Mouse (Mus musculus) embryonic facial prominence, embryonic 13.5 days (tissue): Measurements from ENCODE around the gene Ovol3. TPM values are rescaled to one million over a fixed set of nuclear protein-coding genes. Genes with fewer than 3 reads are reported as not detected.
A peak's percentile ranks its signal among the peaks of the same experiment; 100 is the strongest.

Source experiments
- ATAC-seq: fragments of 200-750 bp; cut with Nextera tagmentation; 2 replicates; pipeline ENCODE4 v1.8.0; 2017; ENCODE audit warnings: low read depth; ENCODE audit not compliant: insufficient number of reproducible peaks, insufficient read depth, low FRiP score, low TSS enrichment
- H3K27ac ChIP-seq: fragments of 300-500 bp; sonication (generic); 2 replicates; pipeline ENCODE4 v1.5.1; 2015; ENCODE audit warnings: moderate library complexity, mild to moderate bottlenecking, inconsistent platforms
- H3K27me3 ChIP-seq: fragments of 300-500 bp; sonication (generic); 2 replicates; pipeline ENCODE4 v1.6.1; 2015; ENCODE audit warnings: mild to moderate bottlenecking, inconsistent platforms
- H3K36me3 ChIP-seq: fragments of 300-500 bp; sonication (generic); 2 replicates; pipeline ENCODE4 v1.6.1; 2015; ENCODE audit warnings: mild to moderate bottlenecking, inconsistent platforms
- H3K4me1 ChIP-seq: fragments of 300-500 bp; sonication (generic); 2 replicates; pipeline ENCODE4 v1.6.1; 2015; ENCODE audit warnings: inconsistent platforms
- H3K4me2 ChIP-seq: fragments of 300-500 bp; sonication (generic); 2 replicates; pipeline ENCODE4 v1.6.1; 2015; ENCODE audit warnings: moderate library complexity, mild to moderate bottlenecking, inconsistent platforms
- H3K4me3 ChIP-seq: fragments of 300-500 bp; sonication (generic); 2 replicates; pipeline ENCODE4 v1.5.1; 2015; ENCODE audit warnings: mild to moderate bottlenecking, inconsistent platforms
- H3K9ac ChIP-seq: fragments of 300-500 bp; sonication (generic); 2 replicates; pipeline ENCODE4 v1.6.1; 2015; ENCODE audit warnings: mild to moderate bottlenecking, inconsistent platforms
- H3K9me3 ChIP-seq: fragments of 300-500 bp; sonication (generic); 2 replicates; pipeline ENCODE4 v1.6.1; 2016; ENCODE audit warnings: inconsistent platforms
- WGBS: fragments of 180-500 bp; shearing (Covaris S2); methylation state at CpG from one replicate; pipeline ENCODE4 v1.1.7; 2015; ENCODE audit warnings: mixed read lengths; 5-methylcytosine and 5-hydroxymethylcytosine counted together
- polyA plus RNA-seq: library from polyadenylated mRNA; unstranded; fragments of >200 nt; fragmentation: Nextera tagmentation; extraction: Ambion mirVana; gene quantifications from 2 replicates; pipeline ENCODE4 v1.2.1, GENCODE M21; 2015

Gene Ovol3
- polyA plus RNA-seq, 1 experiment from 2014 or later, result 0.30 TPM

GRCm38 (mm10) chr7:30192088-30192487, 43.4 kb downstream of the Ovol3 start:
- 88% methylated on average over 12 of the region's 12 CpGs for WGBS
- no peak overlapping the region for H3K27ac ChIP-seq

GRCm38 (mm10) chr7:30189116-30189491, 46.4 kb downstream of the Ovol3 start:
- Histone ChIP-seq H3K27me3 (no peaks in the 10 kb centered on the region), H3K27ac (no peak overlapping the region), H3K36me3 (peaks cover 75% of the 10 kb centered on the region), H3K9me3 (no peaks in the 10 kb centered on the region), H3K4me3 (no peak overlapping the region), H3K4me2 (no peak overlapping the region), H3K9ac (no peak overlapping the region), H3K4me1 (peaks cover 16% of the 10 kb centered on the region)
- 84% methylated on average over 4 of the region's 4 CpGs for WGBS
- no peak for ATAC-seq

More at GRCm38 (mm10) chr7:30192088-30192487, 43.4 kb downstream of the Ovol3 start:
- H3K4me2 ChIP-seq, result peak overlapping the region; percentile 80
- peaks cover 53% of the 10 kb centered on the region for H3K36me3 ChIP-seq
- H3K4me3 ChIP-seq, result 0 out of 2 replicates have a peak overlapping the region, but pooled peaks have one; percentile 81
- ATAC-seq, result no peak
- H3K4me1 ChIP-seq, result peaks cover 21% of the 10 kb centered on the region
- no peaks in the 10 kb centered on the region for H3K9me3 ChIP-seq
- no peak overlapping the region for H3K9ac ChIP-seq
- H3K27me3 ChIP-seq, result no peaks in the 10 kb centered on the region

GRCm38 (mm10) chr7:30188344-30189115, 47.0 kb downstream of the Ovol3 start:
- H3K27me3 ChIP-seq, result no peaks in the 10 kb centered on the region
- no peaks in the 10 kb centered on the region for H3K9me3 ChIP-seq
- ATAC-seq, result no peak
- no peak overlapping the region for H3K4me2 ChIP-seq
- peaks cover 19% of the 10 kb centered on the region for H3K4me1 ChIP-seq
- H3K4me3 ChIP-seq, result no peak overlapping the region
- H3K36me3 ChIP-seq, result peaks cover 75% of the 10 kb centered on the region
- no peak overlapping the region for H3K27ac ChIP-seq
- 64% methylated on average over 12 of the region's 12 CpGs for WGBS
- no peak overlapping the region for H3K9ac ChIP-seq

GRCm38 (mm10) chr7:30184641-30185348, 50.7 kb downstream of the Ovol3 start:
- H3K4me3 ChIP-seq, result no peak overlapping the region
- no peaks in the 10 kb centered on the region for H3K27me3 ChIP-seq
- no peaks in the 10 kb centered on the region for H3K9me3 ChIP-seq
- H3K4me1 ChIP-seq, result peaks cover 8% of the 10 kb centered on the region
- WGBS, result 69% methylated on average over 13 of the region's 13 CpGs
- peaks cover 46% of the 10 kb centered on the region for H3K36me3 ChIP-seq
- H3K27ac ChIP-seq, result no peak overlapping the region
- H3K4me2 ChIP-seq, result no peak overlapping the region
- H3K9ac ChIP-seq, result no peak overlapping the region
- ATAC-seq, result no peak

GRCm38 (mm10) chr7:30183879-30184289, 51.6 kb downstream of the Ovol3 start, which contains the start of gene Cox7a1:
Cox7a1 (plus strand) TSS chr7:30184144.
- no peak within 1 kb of the TSS for H3K9ac ChIP-seq
- no peaks in the 10 kb centered on the region for H3K27me3 ChIP-seq
- H3K36me3 ChIP-seq, result peaks cover 42% of the 10 kb centered on the region
- no peaks in the 10 kb centered on the region for H3K9me3 ChIP-seq
- no peak within 1 kb of the TSS for H3K27ac ChIP-seq
- peak within 1 kb of the TSS; percentile 51 for H3K4me2 ChIP-seq
- H3K4me1 ChIP-seq, result peaks cover 8% of the 10 kb centered on the region
- WGBS, result 3% methylated on average over 11 of the region's 11 CpGs
- no peak for ATAC-seq
- H3K4me3 ChIP-seq, result no peak within 1 kb of the TSS

Other genes with a start within 250 kb of the Ovol3 start
- gene Zfp14, start 184.3 kb downstream of the Ovol3 start, polyA plus RNA-seq, result 5.5 and 7.1 TPM in 2 replicates
- 8.3 and 10.8 TPM in 2 replicates for gene Zfp82, start 162.8 kb downstream of the Ovol3 start, polyA plus RNA-seq
- 1.2 and 2.2 TPM in 2 replicates for gene Gm26920, start 145.3 kb downstream of the Ovol3 start, polyA plus RNA-seq
- gene Zfp566, start 145.2 kb downstream of the Ovol3 start, polyA plus RNA-seq, result 14.5 and 18.7 TPM in 2 replicates
- gene Zfp260, start 140.9 kb downstream of the Ovol3 start, polyA plus RNA-seq, result 149 and 151 TPM in 2 replicates
- 11.3 and 19.2 TPM in 2 replicates for gene Zfp382, start 113.8 kb downstream of the Ovol3 start, polyA plus RNA-seq
- gene Zfp146, start 66.0 kb downstream of the Ovol3 start, polyA plus RNA-seq, result 23.7 and 24.2 TPM in 2 replicates
- 3.7 and 4.7 TPM in 2 replicates for gene Cox7a1, start 51.6 kb downstream of the Ovol3 start, polyA plus RNA-seq
- 92.0 and 110 TPM in 2 replicates for gene Capns1, start 36.9 kb downstream of the Ovol3 start, polyA plus RNA-seq
- 180 and 201 TPM in 2 replicates for gene Polr2i, start 3.8 kb downstream of the Ovol3 start, polyA plus RNA-seq
- 213 and 214 TPM in 2 replicates for gene Tbcb, start 3.5 kb downstream of the Ovol3 start, polyA plus RNA-seq
- gene Thap8, start 44.4 kb upstream of the Ovol3 start, polyA plus RNA-seq, result 0.15 and 0.59 TPM in 2 replicates
- gene Wdr62, start 44.7 kb upstream of the Ovol3 start, polyA plus RNA-seq, result 6.4 and 8.3 TPM in 2 replicates
- 60.7 and 61.0 TPM in 2 replicates for gene Clip3, start 56.0 kb upstream of the Ovol3 start, polyA plus RNA-seq
- gene Alkbh6, start 73.0 kb upstream of the Ovol3 start, polyA plus RNA-seq, result 91.8 and 104 TPM in 2 replicates
- gene Syne4, start 79.1 kb upstream of the Ovol3 start, polyA plus RNA-seq, result 54.6 and 59.4 TPM in 2 replicates
- 5.1 TPM in 1 of 2 replicates, not detected in the other for gene E130208F15Rik, start 86.0 kb upstream of the Ovol3 start, polyA plus RNA-seq
- 19.2 and 22.5 TPM in 2 replicates for gene Sdhaf1, start 88.2 kb upstream of the Ovol3 start, polyA plus RNA-seq
- gene Lrfn3, start 127.0 kb upstream of the Ovol3 start, polyA plus RNA-seq, result 5.8 and 7.5 TPM in 2 replicates
- gene Tyrobp, start 178.0 kb upstream of the Ovol3 start, polyA plus RNA-seq, result 38.9 and 40.9 TPM in 2 replicates
- gene Hcst, start 184.1 kb upstream of the Ovol3 start, polyA plus RNA-seq, result 0.72 and 0.91 TPM in 2 replicates
- gene Nfkbid, start 186.0 kb upstream of the Ovol3 start, polyA plus RNA-seq, result 1.8 and 2.5 TPM in 2 replicates
- gene Aplp1, start 209.8 kb upstream of the Ovol3 start, polyA plus RNA-seq, result 53.4 and 54.1 TPM in 2 replicates
- gene Kirrel2, start 222.0 kb upstream of the Ovol3 start, polyA plus RNA-seq, result 0.17 and 0.52 TPM in 2 replicates
- 0.13 and 0.36 TPM in 2 replicates for gene Nphs1, start 222.6 kb upstream of the Ovol3 start, polyA plus RNA-seq